ENCODE assay signal across 8 mouse cellular contexts in the genomic region with DNA sequence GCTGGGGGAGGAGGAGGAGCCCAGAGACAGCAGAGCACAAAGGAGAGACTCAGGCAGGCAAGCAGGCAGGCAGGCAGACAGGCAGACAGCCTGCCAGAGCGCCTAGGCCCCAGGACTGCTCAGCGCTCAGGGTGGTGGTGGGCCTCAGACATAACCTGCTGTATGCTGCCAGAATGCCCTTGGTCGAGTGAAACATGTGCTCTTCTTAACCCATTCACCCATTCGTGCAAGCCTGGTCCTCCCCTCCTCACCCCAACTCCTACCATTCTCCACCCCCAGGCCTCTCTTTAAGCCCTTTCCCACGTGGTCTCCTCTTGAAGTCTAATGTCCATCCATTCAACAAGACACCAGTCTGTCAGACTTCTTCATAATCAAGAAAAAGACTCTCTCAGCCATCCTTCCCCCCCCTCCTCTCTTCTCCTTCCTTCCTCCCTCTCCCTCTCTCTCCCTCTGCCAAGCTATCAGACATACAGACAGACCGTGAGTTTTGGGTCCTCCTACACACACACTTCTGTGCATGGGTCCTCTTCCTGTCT. TPM values are rescaled to one million over a fixed set of nuclear protein-coding genes. Genes with fewer than 3 reads are reported as not detected.
A peak's percentile ranks its signal among the peaks of the same experiment; 100 is the strongest.
DNase-seq lines count a peak whose midpoint lies in the region; ATAC-seq and TF ChIP-seq lines count a peak whose summit lies in the region.

No protein-coding gene starts in this region.

- H3K4me1 ChIP-seq in spleen, adult 2 months (ENCODE audit: control insufficient read depth, insufficient read depth, insufficient read length) = peaks cover 45% of the 10 kb centered on the region; the same call in 1 of the 2 replicates
- H3K4me1 ChIP-seq in hindbrain, embryonic 12.5 days = peaks cover 62% of the 10 kb centered on the region
- H3K4me1 ChIP-seq in limb, embryonic 10.5 days = peaks cover 84% of the 10 kb centered on the region
- peaks cover 46% of the 10 kb centered on the region for H3K4me1 ChIP-seq in midbrain, postnatal 0 days (ENCODE audit: insufficient read depth, low read length)

- H3K9me3 ChIP-seq in hindbrain, embryonic 12.5 days (replicated peaks) = no peaks in the 10 kb centered on the region
- no peaks in the 10 kb centered on the region for H3K9me3 ChIP-seq in limb, embryonic 10.5 days (replicated peaks)
- H3K9me3 ChIP-seq in midbrain, postnatal 0 days (ENCODE audit: low read length) = no peaks in the 10 kb centered on the region

- peak overlapping the region; percentile 55 for H3K27ac ChIP-seq in spleen, adult 2 months (ENCODE audit: insufficient read depth, low read length)
- H3K27ac ChIP-seq in hindbrain, embryonic 12.5 days = peak overlapping the region; percentile 99
- H3K27ac ChIP-seq in limb, embryonic 10.5 days = peak overlapping the region; percentile 97
- H3K27ac ChIP-seq in midbrain, postnatal 0 days (ENCODE audit: low read depth, low read length) = peak overlapping the region; percentile 81

- H3K9ac ChIP-seq in hindbrain, embryonic 12.5 days = peak overlapping the region; percentile 99
- H3K9ac ChIP-seq in midbrain, postnatal 0 days (replicated peaks; ENCODE audit: low read length, poor library complexity, severe bottlenecking) = peak overlapping the region; percentile 64

- H3K27me3 ChIP-seq in spleen, adult 2 months (ENCODE audit: control insufficient read depth, insufficient read depth, low read length) = no peaks in the 10 kb centered on the region
- H3K27me3 ChIP-seq in hindbrain, embryonic 12.5 days = no peaks in the 10 kb centered on the region
- H3K27me3 ChIP-seq in limb, embryonic 10.5 days (ENCODE audit: low read depth, poor library complexity, severe bottlenecking) = no peaks in the 10 kb centered on the region
- no peaks in the 10 kb centered on the region for H3K27me3 ChIP-seq in midbrain, postnatal 0 days (ENCODE audit: insufficient read depth, low read length)

- H3K4me2 ChIP-seq in hindbrain, embryonic 12.5 days (replicated peaks) = peak overlapping the region; percentile 84
- peak overlapping the region; percentile 90 for H3K4me2 ChIP-seq in midbrain, postnatal 0 days (ENCODE audit: low read depth, low read length, poor library complexity, severe bottlenecking)

- ATAC-seq in hindbrain, embryonic 12.5 days (ENCODE audit: low FRiP score) = peak; percentile 46
- no peak for ATAC-seq in midbrain, postnatal 0 days (ENCODE audit: low FRiP score)

- WGBS in spleen, adult 2 months = 9% methylated on average over 6 of the region's 6 CpGs
- 4% methylated on average over 6 of the region's 6 CpGs for WGBS in hindbrain, embryonic 12.5 days
- 8% methylated on average over 6 of the region's 6 CpGs for WGBS in limb, embryonic 10.5 days
- WGBS in midbrain, postnatal 0 days = under 1% methylated on average over 6 of the region's 6 CpGs

- no peak for TF ChIP-seq CTCF in spleen, adult 2 months (IDR thresholded peaks at IDR 0.05; ENCODE audit: extremely low read depth, insufficient read depth, insufficient read length, insufficient replicate concordance)
- TF ChIP-seq CTCF in midbrain, postnatal 0 days (IDR thresholded peaks at IDR 0.05) = no peak

- peak overlapping the region; percentile 5; the same call in 1 of the 2 replicates for H3K4me3 ChIP-seq in spleen, adult 2 months (ENCODE audit: extremely low read depth, insufficient read depth, insufficient read length)
- peak overlapping the region; percentile 90 for H3K4me3 ChIP-seq in hindbrain, embryonic 12.5 days
- peak overlapping the region; percentile 96 for H3K4me3 ChIP-seq in limb, embryonic 10.5 days
- peak overlapping the region; percentile 93 for H3K4me3 ChIP-seq in midbrain, postnatal 0 days (ENCODE audit: low read depth, low read length)

- DNase-seq in spleen, adult 2 months (ENCODE audit: low read depth in 1 of 2, low spot score in 2 of 2) = no peak
- DNase-seq in spleen, postnatal 14 days (ENCODE audit: low spot score in 2 of 2) = no peak
- DNase-seq in embryo, embryonic 10.5 days (ENCODE audit: low spot score) = peak; percentile 79
- peak; percentile 76 for DNase-seq in limb, embryonic 10.5 days (ENCODE audit: low spot score)
- peak; percentile 56 for DNase-seq in midbrain, postnatal 0 days (ENCODE audit: low spot score)
- DNase-seq in thymus, postnatal 36 days = peak; percentile 60 to 81
- DNase-seq in urinary bladder, adult 18-20 months (ENCODE audit: low spot score in 2 of 2) = no peak

- H3K36me3 ChIP-seq in spleen, adult 2 months (ENCODE audit: control insufficient read depth, insufficient read depth, low read length) = no peaks in the 10 kb centered on the region
- H3K36me3 ChIP-seq in hindbrain, embryonic 12.5 days = no peaks in the 10 kb centered on the region
- H3K36me3 ChIP-seq in limb, embryonic 10.5 days = peaks cover 4% of the 10 kb centered on the region
- H3K36me3 ChIP-seq in midbrain, postnatal 0 days (ENCODE audit: insufficient read depth, low read length) = no peaks in the 10 kb centered on the region

- TF ChIP-seq POLR2A in spleen, adult 2 months (IDR thresholded peaks at IDR 0.05; ENCODE audit: low read depth, low read length) = no peak

RNA-seq across cellular contexts. Expression of a gene that starts 2.1 kb away (rescaled TPM):
- polyA plus RNA-seq in spleen, adult 2 months (2012; rRNA removed) = 28.5 and 30.7 TPM in 2 replicates
- polyA plus RNA-seq in hindbrain, embryonic 12.5 days (2016; fragmentation: Nextera tagmentation; extraction: Ambion mirVana) = 28.5 and 30.8 TPM in 2 replicates
- polyA plus RNA-seq in limb, embryonic 10.5 days (2016; fragmentation: Nextera tagmentation; extraction: Ambion mirVana) = 63.0 and 73.3 TPM in 2 replicates
- 9.9 and 10.4 TPM in 2 replicates for total RNA-seq in midbrain, postnatal 0 days (2014; rRNA removed)
- polyA plus RNA-seq in midbrain, postnatal 0 days (2015; fragmentation: Nextera tagmentation; extraction: Ambion mirVana) = 8.8 and 9.8 TPM in 2 replicates

RNA-seq across cellular contexts. Expression of a gene that starts 2.5 kb away (rescaled TPM):
- polyA plus RNA-seq in spleen, adult 2 months (2012; rRNA removed) = 224 and 270 TPM in 2 replicates
- polyA plus RNA-seq in hindbrain, embryonic 12.5 days (2016; fragmentation: Nextera tagmentation; extraction: Ambion mirVana) = 129 and 138 TPM in 2 replicates
- polyA plus RNA-seq in limb, embryonic 10.5 days (2016; fragmentation: Nextera tagmentation; extraction: Ambion mirVana) = 96.4 and 104 TPM in 2 replicates
- total RNA-seq in midbrain, postnatal 0 days (2014; rRNA removed) = 121 and 139 TPM in 2 replicates
- polyA plus RNA-seq in midbrain, postnatal 0 days (2015; fragmentation: Nextera tagmentation; extraction: Ambion mirVana) = 83.7 and 84.5 TPM in 2 replicates

RNA-seq across cellular contexts. Expression of a gene that starts 33.1 kb away (rescaled TPM):
- polyA plus RNA-seq in spleen, adult 2 months (2012; rRNA removed) = 10.3 TPM in 2 replicates
- 84.9 and 88.7 TPM in 2 replicates for polyA plus RNA-seq in hindbrain, embryonic 12.5 days (2016; fragmentation: Nextera tagmentation; extraction: Ambion mirVana)
- 145 and 186 TPM in 2 replicates for polyA plus RNA-seq in limb, embryonic 10.5 days (2016; fragmentation: Nextera tagmentation; extraction: Ambion mirVana)
- total RNA-seq in midbrain, postnatal 0 days (2014; rRNA removed) = 26.0 and 35.5 TPM in 2 replicates
- 55.7 and 63.5 TPM in 2 replicates for polyA plus RNA-seq in midbrain, postnatal 0 days (2015; fragmentation: Nextera tagmentation; extraction: Ambion mirVana)

RNA-seq across cellular contexts. Expression of a gene that starts 39.2 kb away (rescaled TPM):
- polyA plus RNA-seq in spleen, adult 2 months (2012; rRNA removed) = 7.4 and 8.8 TPM in 2 replicates
- 4.8 and 5.1 TPM in 2 replicates for polyA plus RNA-seq in hindbrain, embryonic 12.5 days (2016; fragmentation: Nextera tagmentation; extraction: Ambion mirVana)
- polyA plus RNA-seq in limb, embryonic 10.5 days (2016; fragmentation: Nextera tagmentation; extraction: Ambion mirVana) = 4.7 and 5.3 TPM in 2 replicates
- total RNA-seq in midbrain, postnatal 0 days (2014; rRNA removed) = 8.9 and 9.4 TPM in 2 replicates
- 3.9 and 4.6 TPM in 2 replicates for polyA plus RNA-seq in midbrain, postnatal 0 days (2015; fragmentation: Nextera tagmentation; extraction: Ambion mirVana)

RNA-seq across cellular contexts. Expression of a gene that starts 44.3 kb away (rescaled TPM):
- polyA plus RNA-seq in spleen, adult 2 months (2012; rRNA removed) = 5.6 TPM in 2 replicates
- polyA plus RNA-seq in hindbrain, embryonic 12.5 days (2016; fragmentation: Nextera tagmentation; extraction: Ambion mirVana) = 21.3 and 24.2 TPM in 2 replicates
- polyA plus RNA-seq in limb, embryonic 10.5 days (2016; fragmentation: Nextera tagmentation; extraction: Ambion mirVana) = 18.0 and 20.1 TPM in 2 replicates
- total RNA-seq in midbrain, postnatal 0 days (2014; rRNA removed) = 17.4 and 18.9 TPM in 2 replicates
- 18.1 and 20.1 TPM in 2 replicates for polyA plus RNA-seq in midbrain, postnatal 0 days (2015; fragmentation: Nextera tagmentation; extraction: Ambion mirVana)

Comparison
In these comparisons a context has a peak if more than half of its experiments do, and no peak if none do; other contexts are left out.
1. DNase-seq: peak in embryo, embryonic 10.5 days (single experiment), limb, embryonic 10.5 days (single experiment), midbrain, postnatal 0 days (single experiment) and thymus, postnatal 36 days (2 of 2); none in spleen, adult 2 months (0 of 2), spleen, postnatal 14 days (0 of 2) and urinary bladder, adult 18-20 months (0 of 2).
2. H3K4me3 ChIP-seq: peak in every context shown above with its lines; median percentile 96 in limb, embryonic 10.5 days; 93 in midbrain, postnatal 0 days; 90 in hindbrain, embryonic 12.5 days; 5 in spleen, adult 2 months.
3. Peak in every context shown above with its lines, with median percentiles within 50 percentile points of each other: H3K27ac ChIP-seq.